Mouse (Mus musculus) ES-Bruce4 (cell line): ENCODE results near the gene Mrln.

Experiments used
- CTCF ChIP-seq: IDR thresholded peaks from one replicate; pipeline ENCODE4 v1.8.1; 2011; ENCODE audit warnings: low read depth, low read length
- EP300 ChIP-seq: IDR thresholded peaks from 2 replicates; pipeline ENCODE4 v1.6.1; 2011; ENCODE audit warnings: low read depth, low read length; ENCODE audit not compliant: insufficient read depth

DNA sequence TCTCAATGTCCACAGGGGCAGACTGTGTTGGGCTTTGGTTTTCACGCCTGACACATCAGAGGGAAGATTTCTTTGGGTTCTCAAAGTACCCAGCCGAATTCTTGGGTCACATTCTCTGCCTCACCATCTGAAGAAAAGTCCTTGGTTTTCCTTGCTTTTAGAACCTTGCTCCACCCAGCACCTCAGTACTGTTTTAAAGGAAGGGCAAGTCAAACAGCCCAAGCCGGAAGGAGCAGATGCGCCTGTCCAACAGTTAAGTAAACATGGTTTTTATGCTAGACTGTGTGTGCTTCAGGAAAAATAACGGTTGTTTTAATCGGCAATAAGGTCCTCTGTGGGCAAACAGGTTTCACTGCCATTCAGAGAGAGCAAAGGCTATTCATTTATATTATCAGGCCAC is 6.5 kb upstream of the Mrln start:
- TF ChIP-seq EP300 (no peak), CTCF (no peak)
